Mouse (Mus musculus) A20 (cell line): ENCODE data around the gene Ccdc80.
A peak's percentile ranks its signal among the peaks of the same experiment; 100 is the strongest.

ENCODE experiments used
- DNase-seq: peaks from one replicate; pipeline ENCODE4 v3.0.0-alpha.2; 2011; ENCODE audit warnings: low read depth, low spot score

Gene Ccdc80

GRCm38 (mm10) chr16:45093137-45093731 is at the start of gene Ccdc80:
Gene Ccdc80 (plus strand): TSS chr16:45093402.
- no peak for DNase-seq

- DNase-seq = no peak
These were observed 48.4 kb upstream of the Ccdc80 start for GRCm38 (mm10) chr16:45044844-45045243.

- no peak for DNase-seq
These were observed 36.0 kb upstream of the Ccdc80 start for GRCm38 (mm10) chr16:45057222-45057621.

- DNase-seq = no peak
These were observed 35.3 kb upstream of the Ccdc80 start for GRCm38 (mm10) chr16:45057922-45058321.

- no peak for DNase-seq
These were observed 32.1 kb upstream of the Ccdc80 start for GRCm38 (mm10) chr16:45061140-45061539.

- DNase-seq = peak; percentile 48
These were observed 22.7 kb upstream of the Ccdc80 start for GRCm38 (mm10) chr16:45070383-45071083.

- DNase-seq = no peak
These were observed 21.8 kb upstream of the Ccdc80 start for GRCm38 (mm10) chr16:45071424-45071823.

- DNase-seq = no peak
These were observed 15.6 kb upstream of the Ccdc80 start for GRCm38 (mm10) chr16:45077517-45078080.

GRCm38 (mm10) chr16:45079322-45079721 is 13.9 kb upstream of the Ccdc80 start:
- no peak for DNase-seq

GRCm38 (mm10) chr16:45088842-45089241 is 4.4 kb upstream of the Ccdc80 start:
- no peak for DNase-seq

GRCm38 (mm10) chr16:45090005-45090404 is 3.2 kb upstream of the Ccdc80 start:
- DNase-seq = peak; percentile 73

GRCm38 (mm10) chr16:45094136-45094756 is 1.0 kb downstream of the Ccdc80 start:
- DNase-seq = peak; percentile 8

GRCm38 (mm10) chr16:45095030-45095429 is 1.8 kb downstream of the Ccdc80 start:
- DNase-seq = no peak

- no peak for DNase-seq
These were observed 2.6 kb downstream of the Ccdc80 start for GRCm38 (mm10) chr16:45095561-45096482.

GRCm38 (mm10) chr16:45097467-45097866 is 4.3 kb downstream of the Ccdc80 start:
- no peak for DNase-seq

- no peak for DNase-seq
These were observed 5.1 kb downstream of the Ccdc80 start for GRCm38 (mm10) chr16:45098186-45098885.

- DNase-seq = no peak
These were observed 5.6 kb downstream of the Ccdc80 start for GRCm38 (mm10) chr16:45098886-45099210.

- no peak for DNase-seq
These were observed 7.7 kb downstream of the Ccdc80 start for GRCm38 (mm10) chr16:45100892-45101291.

- no peak for DNase-seq
These were observed 11.8 kb downstream of the Ccdc80 start for GRCm38 (mm10) chr16:45104993-45105392.

- no peak for DNase-seq
These were observed 15.1 kb downstream of the Ccdc80 start for GRCm38 (mm10) chr16:45108203-45108878.
